ENCODE assay signal across 25 mouse cellular contexts in the genomic region with DNA sequence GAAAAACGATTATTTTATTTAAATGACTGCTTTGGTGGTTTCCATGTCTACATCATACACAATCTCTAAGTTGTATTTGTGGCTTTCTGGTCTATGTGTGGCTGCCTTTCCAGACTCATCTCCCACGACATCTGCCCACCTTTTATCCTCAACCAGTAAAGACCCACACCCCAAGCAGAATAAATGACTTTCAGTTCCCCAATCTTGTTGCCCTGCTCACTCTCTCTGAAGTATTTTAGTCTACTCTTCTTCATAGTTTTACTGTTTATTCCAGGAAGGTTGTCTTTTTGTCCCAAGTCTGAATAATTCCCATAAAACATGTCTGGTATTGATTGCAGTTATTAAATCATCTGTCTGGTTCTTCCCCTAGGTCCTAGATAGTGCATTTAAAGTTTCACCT. TPM values are rescaled to one million over a fixed set of nuclear protein-coding genes. Genes with fewer than 3 reads are reported as not detected.
"Had no signal": no experiment of that assay in that cellular context is flagged by ENCODE, and none has a peak within 500 bp of the region (broad histone marks: within the 10 kb centered on the region; RNA-seq: fewer than 3 reads in every experiment).

No protein-coding gene starts in this region.

- ATAC-seq: midbrain, embryonic 13.5 days; midbrain, embryonic 15.5 days had no signal

- H3K27me3 ChIP-seq: megakaryocyte, embryonic 14.5 days; midbrain, embryonic 13.5 days; midbrain, embryonic 15.5 days; neural tube, embryonic 12.5 days; stomach, embryonic 15.5 days had no signal

- DNase-seq: lung, adult 18-20 months; lung, embryonic 14.5 days; lung, postnatal 10 days; lung, postnatal 4 days; retina, postnatal 1 day; right cerebral cortex, adult 18-20 months; right cerebral cortex, postnatal 25 days; right cerebral cortex, postnatal 4 days; spleen, adult 18-20 months; thymus, adult 2 months; thymus, postnatal 14 days; thymus, postnatal 36 days had no signal

RNA-seq across cellular contexts. Expression of gene Tnfsf4, which starts 40.6 kb away (rescaled TPM):
- total RNA-seq: midbrain, postnatal 0 days; neutrophil, adult 5-6 weeks had no signal
- polyA plus RNA-seq: lung, embryonic 14.5 days; lung, embryonic 16.5 days; midbrain, embryonic 13.5 days; midbrain, embryonic 15.5 days; midbrain, postnatal 0 days; neural tube, embryonic 14.5 days; small intestine, adult 2 months; testis, adult 2 months had no signal

RNA-seq across cellular contexts. Expression of gene Tnfsf18, which starts 58.7 kb away (rescaled TPM):
- total RNA-seq: midbrain, postnatal 0 days; monocyte, adult 5-6 weeks; neutrophil, adult 5-6 weeks had no signal
- polyA plus RNA-seq: midbrain, embryonic 13.5 days; midbrain, embryonic 15.5 days; midbrain, postnatal 0 days; neural tube, embryonic 14.5 days; small intestine, adult 2 months; stomach, postnatal 0 days; testis, adult 2 months had no signal
